Mouse (Mus musculus): ENCODE data around the gene Gmeb2. TPM values are rescaled to one million over a fixed set of nuclear protein-coding genes. Genes with fewer than 3 reads are reported as not detected.
"Not testable (repeated sequence)": the region's sequence is repeated elsewhere in the genome, so short reads cannot be mapped to it uniquely, and the experiment has no call there.

Gene Gmeb2
- 19.7 and 20.3 TPM in 2 replicates for polyA plus RNA-seq (2016; fragmentation: Nextera tagmentation; extraction: Ambion mirVana)

GRCm38 (mm10) chr2:181287958-181288350, at the start of gene Gmeb2:
Gmeb2 (minus strand) TSS chr2:181288035.
- Histone ChIP-seq H3K9ac (peak within 1 kb of the TSS; percentile 75), H3K27ac (peak within 1 kb of the TSS; percentile 95)
- 1% methylated on average over 28 of the region's 38 CpGs for WGBS

GRCm38 (mm10) chr2:181334023-181334422, 46.2 kb upstream of the Gmeb2 start:
- ATAC-seq (ENCODE audit: insufficient number of reproducible peaks, insufficient read depth, low FRiP score, low TSS enrichment): no peak

More at GRCm38 (mm10) chr2:181287958-181288350, at the start of gene Gmeb2:
- H3K9me3 ChIP-seq, H3K27me3 ChIP-seq: not testable (repeated sequence)
- H3K36me3 ChIP-seq: peaks cover 15% of the 10 kb centered on the region
- H3K4me2 ChIP-seq (replicated peaks): peak within 1 kb of the TSS; percentile 62
- H3K4me1 ChIP-seq: peaks cover 17% of the 10 kb centered on the region
- peak; percentile 94 for ATAC-seq (ENCODE audit: insufficient number of reproducible peaks, insufficient read depth, low FRiP score, low TSS enrichment)
- peak within 1 kb of the TSS; percentile 56 for H3K4me3 ChIP-seq

GRCm38 (mm10) chr2:181332542-181332941, 44.7 kb upstream of the Gmeb2 start:
- Histone ChIP-seq H3K27ac (no peak overlapping the region), H3K4me3 (no peak overlapping the region), H3K9ac (no peak overlapping the region), H3K36me3 (peaks cover 58% of the 10 kb centered on the region), H3K4me1 (no peaks in the 10 kb centered on the region), H3K9me3 (no peaks in the 10 kb centered on the region), H3K27me3 (no peaks in the 10 kb centered on the region), H3K4me2 (replicated peaks) (no peak overlapping the region)
- ATAC-seq (ENCODE audit: insufficient number of reproducible peaks, insufficient read depth, low FRiP score, low TSS enrichment): no peak

More at GRCm38 (mm10) chr2:181334023-181334422, 46.2 kb upstream of the Gmeb2 start:
- Histone ChIP-seq H3K9ac (no peak overlapping the region), H3K36me3 (peaks cover 55% of the 10 kb centered on the region), H3K27me3 (no peaks in the 10 kb centered on the region), H3K27ac (no peak overlapping the region), H3K4me3 (no peak overlapping the region), H3K9me3 (no peaks in the 10 kb centered on the region), H3K4me2 (replicated peaks) (no peak overlapping the region), H3K4me1 (no peaks in the 10 kb centered on the region)
- whole genome bisulfite sequencing: 55% methylated on average over 3 of the region's 3 CpGs

- Histone ChIP-seq H3K4me1 (no peaks in the 10 kb centered on the region), H3K9ac (no peak overlapping the region), H3K9me3 (no peaks in the 10 kb centered on the region), H3K4me2 (replicated peaks) (no peak overlapping the region), H3K4me3 (no peak overlapping the region), H3K27me3 (no peaks in the 10 kb centered on the region), H3K36me3 (peaks cover 68% of the 10 kb centered on the region), H3K27ac (no peak overlapping the region)
- ATAC-seq (ENCODE audit: insufficient number of reproducible peaks, insufficient read depth, low FRiP score, low TSS enrichment): no peak
- 93% methylated on average over 2 of the region's 2 CpGs for WGBS
These were observed 38.3 kb upstream of the Gmeb2 start for GRCm38 (mm10) chr2:181326098-181326497.

GRCm38 (mm10) chr2:181322136-181322535, 34.3 kb upstream of the Gmeb2 start:
- Histone ChIP-seq H3K27ac (no peak overlapping the region), H3K36me3 (peaks cover 45% of the 10 kb centered on the region), H3K27me3 (no peaks in the 10 kb centered on the region), H3K9ac (no peak overlapping the region), H3K4me2 (replicated peaks) (no peak overlapping the region), H3K4me3 (no peak overlapping the region), H3K9me3 (no peaks in the 10 kb centered on the region), H3K4me1 (peaks cover 8% of the 10 kb centered on the region)
- WGBS: 82% methylated on average over 5 of the region's 5 CpGs
- no peak for ATAC-seq (ENCODE audit: insufficient number of reproducible peaks, insufficient read depth, low FRiP score, low TSS enrichment)

GRCm38 (mm10) chr2:181320103-181320499, 32.3 kb upstream of the Gmeb2 start:
- Histone ChIP-seq H3K4me2 (replicated peaks) (peak overlapping the region; percentile 76), H3K4me3 (peak overlapping the region; percentile 67), H3K9me3 (no peaks in the 10 kb centered on the region), H3K27ac (0 out of 2 replicates have a peak overlapping the region, but pooled peaks have one; percentile 65), H3K27me3 (peaks cover 4% of the 10 kb centered on the region), H3K36me3 (peaks cover 31% of the 10 kb centered on the region), H3K9ac (peak overlapping the region; percentile 56), H3K4me1 (peaks cover 8% of the 10 kb centered on the region)
- WGBS: 14% methylated on average over 7 of the region's 7 CpGs
- ATAC-seq (ENCODE audit: insufficient number of reproducible peaks, insufficient read depth, low FRiP score, low TSS enrichment): no peak

- Histone ChIP-seq H3K36me3 (peaks cover 25% of the 10 kb centered on the region), H3K4me1 (peaks cover 8% of the 10 kb centered on the region), H3K4me2 (replicated peaks) (peak within 1 kb of the TSS; percentile 76), H3K27ac (peak within 1 kb of the TSS; percentile 65; the same call in 1 of the 2 replicates), H3K4me3 (peak within 1 kb of the TSS; percentile 67), H3K27me3 (peaks cover 11% of the 10 kb centered on the region), H3K9me3 (no peaks in the 10 kb centered on the region), H3K9ac (peak within 1 kb of the TSS; percentile 56)
- 6% methylated on average over 40 of the region's 40 CpGs for WGBS
- ATAC-seq (ENCODE audit: insufficient number of reproducible peaks, insufficient read depth, low FRiP score, low TSS enrichment): peak; percentile 86
These were observed 31.6 kb upstream of the Gmeb2 start, which contains the start of gene Rtel1 for GRCm38 (mm10) chr2:181319248-181320102. Rtel1 (plus strand) TSS chr2:181319739.

GRCm38 (mm10) chr2:181314080-181314810, 26.4 kb upstream of the Gmeb2 start, which contains the start of gene Stmn3:
Stmn3 (minus strand) TSS chr2:181314500.
- peaks cover 8% of the 10 kb centered on the region for H3K4me1 ChIP-seq
- peak; percentile 65 for ATAC-seq (ENCODE audit: insufficient number of reproducible peaks, insufficient read depth, low FRiP score, low TSS enrichment)
- H3K4me3 ChIP-seq: peak within 1 kb of the TSS; percentile 33
- H3K9me3 ChIP-seq: no peaks in the 10 kb centered on the region
- H3K27me3 ChIP-seq: peaks cover 45% of the 10 kb centered on the region
- H3K27ac ChIP-seq: 0 out of 2 replicates have a peak within 1 kb of the TSS, but pooled peaks have one; percentile 23
- peak within 1 kb of the TSS; percentile 44 for H3K4me2 ChIP-seq (replicated peaks)
- WGBS: 6% methylated on average over 23 of the region's 23 CpGs
- peak within 1 kb of the TSS; percentile 27; the same call in 1 of the 2 replicates for H3K9ac ChIP-seq
- no peaks in the 10 kb centered on the region for H3K36me3 ChIP-seq

GRCm38 (mm10) chr2:181313344-181314079, 25.7 kb upstream of the Gmeb2 start:
- no peaks in the 10 kb centered on the region for H3K36me3 ChIP-seq
- 4% methylated on average over 35 of the region's 35 CpGs for WGBS
- peak overlapping the region; percentile 33 for H3K4me3 ChIP-seq
- H3K27ac ChIP-seq: 0 out of 2 replicates have a peak overlapping the region, but pooled peaks have one; percentile 23
- H3K27me3 ChIP-seq: peaks cover 50% of the 10 kb centered on the region
- peak; percentile 65; the same call in 1 of the 2 replicates for ATAC-seq (ENCODE audit: insufficient number of reproducible peaks, insufficient read depth, low FRiP score, low TSS enrichment)
- H3K9ac ChIP-seq: peak overlapping the region; percentile 27; the same call in 1 of the 2 replicates
- H3K9me3 ChIP-seq: no peaks in the 10 kb centered on the region
- peaks cover 8% of the 10 kb centered on the region for H3K4me1 ChIP-seq
- H3K4me2 ChIP-seq (replicated peaks): peak overlapping the region; percentile 44

GRCm38 (mm10) chr2:181313006-181313343, 25.1 kb upstream of the Gmeb2 start:
- no peak overlapping the region for H3K27ac ChIP-seq
- peaks cover 55% of the 10 kb centered on the region for H3K27me3 ChIP-seq
- H3K4me2 ChIP-seq (replicated peaks): peak overlapping the region; percentile 44
- no peaks in the 10 kb centered on the region for H3K36me3 ChIP-seq
- 11% methylated on average over 5 of the region's 5 CpGs for WGBS
- peaks cover 8% of the 10 kb centered on the region for H3K4me1 ChIP-seq
- no peak overlapping the region for H3K9ac ChIP-seq
- 0 out of 2 replicates have a peak, but pooled peaks have one; percentile 37 for ATAC-seq (ENCODE audit: insufficient number of reproducible peaks, insufficient read depth, low FRiP score, low TSS enrichment)
- peak overlapping the region; percentile 33 for H3K4me3 ChIP-seq
- H3K9me3 ChIP-seq: no peaks in the 10 kb centered on the region

GRCm38 (mm10) chr2:181312435-181312834, 24.6 kb upstream of the Gmeb2 start:
- H3K27me3 ChIP-seq: peaks cover 60% of the 10 kb centered on the region
- no peaks in the 10 kb centered on the region for H3K36me3 ChIP-seq
- no peak overlapping the region for H3K4me2 ChIP-seq (replicated peaks)
- H3K9me3 ChIP-seq: no peaks in the 10 kb centered on the region
- H3K9ac ChIP-seq: no peak overlapping the region
- H3K4me3 ChIP-seq: no peak overlapping the region
- H3K27ac ChIP-seq: no peak overlapping the region
- ATAC-seq (ENCODE audit: insufficient number of reproducible peaks, insufficient read depth, low FRiP score, low TSS enrichment): no peak
- WGBS: 62% methylated on average over 3 of the region's 3 CpGs
- peaks cover 8% of the 10 kb centered on the region for H3K4me1 ChIP-seq

Measured in embryonic facial prominence, embryonic 12.5 days (tissue).